Mouse (Mus musculus): ENCODE data around the gene Sf3b6. TPM values are rescaled to one million over a fixed set of nuclear protein-coding genes. Genes with fewer than 3 reads are reported as not detected.
A peak's percentile ranks its signal among the peaks of the same experiment; 100 is the strongest.

Gene Sf3b6
- total RNA-seq (2012; rRNA removed) = 79.9 and 119 TPM in 2 replicates

DNA sequence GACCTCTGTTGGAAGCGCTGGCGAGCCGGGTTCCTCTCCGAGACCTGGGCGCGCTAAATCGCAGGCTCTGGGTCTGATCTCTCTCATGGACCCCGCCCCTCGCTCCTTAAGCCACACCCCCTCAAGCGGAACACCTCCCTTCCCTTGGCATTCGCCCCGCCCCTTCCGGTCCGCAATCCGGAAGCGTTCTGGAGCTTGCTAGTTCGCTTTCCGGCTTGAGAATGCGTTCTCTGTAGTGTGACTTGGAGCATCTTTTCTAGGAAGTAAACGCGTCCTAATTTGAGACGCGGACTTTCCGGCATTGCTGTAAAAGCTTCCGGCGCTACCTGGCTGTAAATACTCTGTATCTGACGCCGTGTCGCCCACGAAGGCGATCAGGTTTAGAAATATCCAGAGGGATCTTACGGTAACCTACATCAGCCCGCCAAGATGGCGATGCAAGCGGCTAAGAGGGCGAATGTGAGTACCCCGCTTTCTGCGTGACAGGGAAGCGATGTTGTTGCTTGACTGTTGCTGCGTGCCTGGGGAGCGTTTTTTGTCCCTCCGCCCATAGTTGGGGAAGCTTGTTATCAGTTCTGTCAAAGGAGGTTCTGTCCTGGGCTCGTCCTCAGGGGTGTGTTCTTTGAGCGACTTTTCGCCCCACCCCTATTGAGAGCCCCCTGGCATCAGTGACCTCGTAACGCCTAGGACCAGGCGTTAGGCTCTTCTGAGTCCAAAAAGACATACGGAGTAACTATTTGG is at the start of gene Sf3b6:
Sf3b6 (plus strand) TSS at position 184 of the 741 bp plus-strand sequence.
- H3K4me1 ChIP-seq (ENCODE audit: control insufficient read depth in 2 of 2, insufficient read depth in 2 of 2, low read length in 2 of 2, poor library complexity in 1 of 2) = peaks cover 0 to 7% of the 10 kb centered on the region in 2 experiments; a peak in 2 of 4 replicates
- peak within 1 kb of the TSS; percentile 62 for H3K27ac ChIP-seq (ENCODE audit: insufficient read depth, low read depth, low read length, poor library complexity, severe bottlenecking)
- H3K9me3 ChIP-seq (ENCODE audit: control insufficient read depth, insufficient read depth, low read depth, low read length) = no peaks in the 10 kb centered on the region
- no peak for TF ChIP-seq ZC3H11A (IDR thresholded peaks at IDR 0.05; ENCODE audit: borderline replicate concordance, low read depth, low read length)
- TF ChIP-seq HCFC1 (IDR thresholded peaks at IDR 0.05; ENCODE audit: borderline replicate concordance, insufficient read depth, low read length) = peak; percentile 63; the same call in 1 of the 2 replicates
- H3K9ac ChIP-seq (ENCODE audit: insufficient read depth, low read depth, low read length, poor library complexity, severe bottlenecking) = peak within 1 kb of the TSS; percentile 94
- DNase-seq (ENCODE audit: low read depth, low spot score) = peak; percentile 99
- H3K4me3 ChIP-seq (ENCODE audit: insufficient read depth in 1 of 2, low read depth in 1 of 2, low read length in 2 of 2, poor library complexity in 1 of 2, severe bottlenecking in 1 of 2) = peak within 1 kb of the TSS; percentile 93 to 100
- H3K36me3 ChIP-seq (ENCODE audit: control insufficient read depth, insufficient read depth, low read length, poor library complexity, severe bottlenecking) = no peaks in the 10 kb centered on the region; the same call in 1 of the 2 replicates
- in situ Hi-C loops (cut with MboI; ENCODE audit: low sequenced_read_pairs in 2 of 2, unreplicated experiment in 2 of 2) = no loop called here

DNA sequence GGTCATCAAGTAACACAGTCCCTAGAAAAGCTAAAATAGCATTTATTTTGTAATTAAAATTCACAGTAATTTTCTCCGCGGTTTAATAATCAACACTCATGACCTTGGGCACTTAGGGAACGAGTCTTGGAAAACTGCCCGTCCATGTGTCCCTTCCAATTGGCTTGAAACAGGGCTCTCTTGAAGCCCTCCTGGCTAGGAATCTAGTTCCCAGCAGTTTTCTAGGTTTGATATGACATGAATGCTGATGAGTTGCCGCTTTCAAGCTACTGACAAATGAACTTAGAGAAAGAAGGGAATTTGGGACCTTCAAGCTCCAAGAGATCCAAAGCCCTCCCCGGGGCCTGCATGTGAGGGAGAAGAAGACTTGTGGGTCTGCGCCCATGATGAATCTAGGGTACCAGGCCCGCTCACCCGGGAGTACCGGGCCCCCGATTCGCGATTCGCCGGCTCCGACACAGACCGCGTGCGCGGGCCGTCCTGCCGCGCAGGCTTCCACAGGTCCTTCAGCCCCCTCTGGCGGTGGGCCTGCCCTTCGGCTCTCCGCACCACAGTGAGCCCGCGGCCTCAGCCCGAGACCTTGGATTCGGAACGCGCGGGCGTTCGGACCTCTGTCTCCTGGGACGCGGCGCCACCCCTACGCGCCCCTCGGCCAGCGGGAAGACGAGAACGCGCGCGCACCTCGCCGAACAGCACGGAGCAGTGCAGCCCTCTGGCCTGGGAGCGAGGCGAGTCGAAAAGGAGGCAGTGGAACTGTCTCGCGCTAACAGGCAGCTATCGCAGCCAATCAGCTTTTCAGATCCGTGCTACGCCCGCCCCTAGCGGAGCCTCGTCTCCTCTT is 48.6 kb upstream of the Sf3b6 start, which contains the start of the genes Pfn4 and Fam228b:
Pfn4 (plus strand) TSS at position 531 of the 841 bp plus-strand sequence.
Fam228b (minus strand) TSS at position 776 of the 841 bp plus-strand sequence.
- in situ Hi-C loops (cut with MboI; ENCODE audit: low sequenced_read_pairs in 2 of 2, unreplicated experiment in 2 of 2) = no loop called here
- TF ChIP-seq ZC3H11A (IDR thresholded peaks at IDR 0.05; ENCODE audit: borderline replicate concordance, low read depth, low read length) = 0 out of 2 replicates have a peak, but pooled peaks have one; percentile 40
- peak; percentile 62 for TF ChIP-seq CHD2 (IDR thresholded peaks at IDR 0.05; ENCODE audit: low read depth, low read length)
- TF ChIP-seq HCFC1 (IDR thresholded peaks at IDR 0.05; ENCODE audit: borderline replicate concordance, insufficient read depth, low read length) = no peak
- DNase-seq (ENCODE audit: low read depth, low spot score) = peak; percentile 92

GRCm38 (mm10) chr12:4769333-4769723 is 48.0 kb upstream of the Sf3b6 start:
- H3K36me3 ChIP-seq (ENCODE audit: control insufficient read depth, insufficient read depth, low read length, poor library complexity, severe bottlenecking) = no peaks in the 10 kb centered on the region
- no peak for DNase-seq (ENCODE audit: low read depth, low spot score)
- H3K27ac ChIP-seq (ENCODE audit: insufficient read depth, low read depth, low read length, poor library complexity, severe bottlenecking) = no peak overlapping the region

More for the DNA sequence above, 48.6 kb upstream of the Sf3b6 start, which contains the start of the genes Pfn4 and Fam228b:
- Histone ChIP-seq H3K4me3 (ENCODE audit: insufficient read depth in 1 of 2, low read depth in 1 of 2, low read length in 2 of 2, poor library complexity in 1 of 2, severe bottlenecking in 1 of 2) (peak within 1 kb of the TSS; percentile 68 to 79), H3K4me1 (ENCODE audit: control insufficient read depth in 2 of 2, insufficient read depth in 2 of 2, low read length in 2 of 2, poor library complexity in 1 of 2) (no peaks in the 10 kb centered on the region; a peak in 1 of 4 replicates), H3K9ac (ENCODE audit: insufficient read depth, low read depth, low read length, poor library complexity, severe bottlenecking) (peak within 1 kb of the TSS; percentile 78), H3K36me3 (ENCODE audit: control insufficient read depth, insufficient read depth, low read length, poor library complexity, severe bottlenecking) (no peaks in the 10 kb centered on the region), H3K27ac (ENCODE audit: insufficient read depth, low read depth, low read length, poor library complexity, severe bottlenecking) (no peak within 1 kb of the TSS), H3K9me3 (ENCODE audit: control insufficient read depth, insufficient read depth, low read depth, low read length) (no peaks in the 10 kb centered on the region)

DNA sequence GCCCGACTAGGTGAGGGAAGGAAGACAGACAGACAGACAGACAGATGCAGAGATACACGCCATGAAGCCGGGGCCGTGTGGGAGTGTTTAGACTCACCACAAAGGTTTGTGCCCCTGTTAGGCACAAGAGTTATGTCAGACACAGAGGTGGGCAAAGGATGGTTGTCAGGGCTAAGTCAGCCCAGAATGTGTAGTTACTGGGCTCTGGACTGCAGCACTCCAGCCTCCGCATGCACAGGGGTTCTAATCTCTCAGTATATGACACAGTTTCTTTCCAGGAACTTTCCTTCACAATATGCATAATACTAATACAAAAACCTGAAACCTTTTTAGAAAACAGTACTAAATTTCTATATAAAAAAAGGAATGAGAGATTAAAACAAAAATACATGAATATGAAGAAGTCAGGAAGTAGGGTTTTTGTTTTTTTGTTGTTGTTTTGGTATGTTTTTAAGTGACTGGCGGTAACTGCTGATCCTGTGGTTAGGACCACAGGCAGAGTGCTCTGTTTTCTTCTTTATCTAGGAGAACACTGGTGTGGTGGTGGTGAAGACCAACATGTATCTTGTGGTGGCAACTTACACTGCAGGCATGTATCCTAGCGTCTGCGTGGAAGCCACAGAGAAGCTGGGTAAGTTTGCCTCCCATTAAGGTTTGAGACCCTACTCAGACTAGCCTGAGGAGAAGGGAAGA is 42.3 kb upstream of the Sf3b6 start:
- Histone ChIP-seq H3K9ac (ENCODE audit: insufficient read depth, low read depth, low read length, poor library complexity, severe bottlenecking) (no peak overlapping the region), H3K27ac (ENCODE audit: insufficient read depth, low read depth, low read length, poor library complexity, severe bottlenecking) (no peak overlapping the region), H3K4me1 (ENCODE audit: control insufficient read depth in 2 of 2, insufficient read depth in 2 of 2, low read length in 2 of 2, poor library complexity in 1 of 2) (no peaks in the 10 kb centered on the region; a peak in 1 of 4 replicates), H3K9me3 (ENCODE audit: control insufficient read depth, insufficient read depth, low read depth, low read length) (no peaks in the 10 kb centered on the region), H3K36me3 (ENCODE audit: control insufficient read depth, insufficient read depth, low read length, poor library complexity, severe bottlenecking) (no peaks in the 10 kb centered on the region), H3K4me3 (ENCODE audit: insufficient read depth in 1 of 2, low read depth in 1 of 2, low read length in 2 of 2, poor library complexity in 1 of 2, severe bottlenecking in 1 of 2) (no peak overlapping the region)
- DNase-seq (ENCODE audit: low read depth, low spot score) = no peak
- in situ Hi-C loops (cut with MboI; ENCODE audit: low sequenced_read_pairs in 2 of 2, unreplicated experiment in 2 of 2) = no loop called here
- no peak for TF ChIP-seq CHD2 (IDR thresholded peaks at IDR 0.05; ENCODE audit: low read depth, low read length)
- no peak for TF ChIP-seq MAFK (IDR thresholded peaks at IDR 0.05; ENCODE audit: insufficient read depth, low read depth, low read length)
- TF ChIP-seq ZC3H11A (IDR thresholded peaks at IDR 0.05; ENCODE audit: borderline replicate concordance, low read depth, low read length) = no peak
- no peak for TF ChIP-seq HCFC1 (IDR thresholded peaks at IDR 0.05; ENCODE audit: borderline replicate concordance, insufficient read depth, low read length)
- no peak for TF ChIP-seq ZNF384 (IDR thresholded peaks at IDR 0.05; ENCODE audit: low read depth, low read length)

More at GRCm38 (mm10) chr12:4769333-4769723, 48.0 kb upstream of the Sf3b6 start:
- peak overlapping the region; percentile 68 to 79 for H3K4me3 ChIP-seq (ENCODE audit: insufficient read depth in 1 of 2, low read depth in 1 of 2, low read length in 2 of 2, poor library complexity in 1 of 2, severe bottlenecking in 1 of 2)
- no peaks in the 10 kb centered on the region; a peak in 1 of 4 replicates for H3K4me1 ChIP-seq (ENCODE audit: control insufficient read depth in 2 of 2, insufficient read depth in 2 of 2, low read length in 2 of 2, poor library complexity in 1 of 2)
- in situ Hi-C loops (cut with MboI; ENCODE audit: low sequenced_read_pairs in 2 of 2, unreplicated experiment in 2 of 2) = no loop called here
- no peak for TF ChIP-seq ZNF384 (IDR thresholded peaks at IDR 0.05; ENCODE audit: low read depth, low read length)
- TF ChIP-seq ZC3H11A (IDR thresholded peaks at IDR 0.05; ENCODE audit: borderline replicate concordance, low read depth, low read length) = no peak
- no peak for TF ChIP-seq HCFC1 (IDR thresholded peaks at IDR 0.05; ENCODE audit: borderline replicate concordance, insufficient read depth, low read length)
- TF ChIP-seq CHD2 (IDR thresholded peaks at IDR 0.05; ENCODE audit: low read depth, low read length) = no peak
- TF ChIP-seq MAFK (IDR thresholded peaks at IDR 0.05; ENCODE audit: insufficient read depth, low read depth, low read length) = no peak
- no peaks in the 10 kb centered on the region for H3K9me3 ChIP-seq (ENCODE audit: control insufficient read depth, insufficient read depth, low read depth, low read length)
- peak overlapping the region; percentile 78 for H3K9ac ChIP-seq (ENCODE audit: insufficient read depth, low read depth, low read length, poor library complexity, severe bottlenecking)

All from ES-E14 (cell line).